Mouse (Mus musculus) liver, postnatal 0 days (tissue): ENCODE data around the gene Tpr. TPM values are rescaled to one million over a fixed set of nuclear protein-coding genes. Genes with fewer than 3 reads are reported as not detected.

ENCODE experiments used
- ATAC-seq: fragments of 200-750 bp; cut with Nextera tagmentation; 2 replicates; pipeline ENCODE4 v1.8.0; 2017; ENCODE audit warnings: mild to moderate bottlenecking, moderate library complexity
- DNase-seq: peaks from one replicate; pipeline ENCODE4 v3.0.0-alpha.2; 2016
- H3K27ac ChIP-seq: fragments of 300-500 bp; sonication (generic); 2 replicates; pipeline ENCODE4 v1.5.1; 2014; ENCODE audit warnings: antibody characterized with exemption, moderate library complexity, mild to moderate bottlenecking, low read depth
- H3K27me3 ChIP-seq: fragments of 300-500 bp; sonication (generic); 2 replicates; pipeline ENCODE4 v1.6.1; 2014; ENCODE audit warnings: low read length, control low read depth, mixed read lengths; ENCODE audit not compliant: insufficient read depth
- H3K36me3 ChIP-seq: fragments of 300-500 bp; sonication (generic); replicated peaks from 2 replicates; pipeline ENCODE4 v1.6.1; 2014; ENCODE audit warnings: mild to moderate bottlenecking, control low read depth, low read length, moderate library complexity, mixed read lengths; ENCODE audit not compliant: insufficient read depth
- H3K4me1 ChIP-seq: fragments of 300-500 bp; sonication (generic); 2 replicates; pipeline ENCODE4 v1.6.1; 2014; ENCODE audit warnings: antibody characterized with exemption, mild to moderate bottlenecking, control low read depth; ENCODE audit not compliant: insufficient read depth
- H3K4me2 ChIP-seq: fragments of 300-500 bp; sonication (generic); 2 replicates; pipeline ENCODE4 v1.6.1; 2014; ENCODE audit warnings: low read depth, mild to moderate bottlenecking, low read length, moderate library complexity, mixed read lengths
- H3K4me3 ChIP-seq: fragments of 300-500 bp; sonication (generic); 2 replicates; pipeline ENCODE4 v1.5.1; 2014; ENCODE audit warnings: low read depth, low read length
- H3K9ac ChIP-seq: fragments of 300-500 bp; sonication (generic); replicated peaks from 2 replicates; pipeline ENCODE4 v1.6.1; 2014; ENCODE audit warnings: mild to moderate bottlenecking, moderate library complexity
- H3K9me3 ChIP-seq: fragments of 300-500 bp; sonication (generic); 2 replicates; pipeline ENCODE4 v1.6.1; 2016; ENCODE audit warnings: mild to moderate bottlenecking, control low read depth, low read length, mixed read lengths
- CTCF ChIP-seq: sonication (generic); IDR thresholded peaks from 2 replicates; pipeline ENCODE4 v1.5.1; 2016; ENCODE audit warnings: antibody characterized with exemption, low read depth
- EP300 ChIP-seq: IDR thresholded peaks from 2 replicates; pipeline ENCODE4 v1.6.1; 2016; ENCODE audit warnings: antibody characterized with exemption, low read depth, mild to moderate bottlenecking
- WGBS: fragments of 180-500 bp; shearing (Covaris S2); extraction: QIAGEN DNeasy Blood & Tissue Kit; methylation state at CpG from one replicate; pipeline ENCODE4 v1.1.7; 2014; ENCODE audit not compliant: insufficient replicate concordance; 5-methylcytosine and 5-hydroxymethylcytosine counted together
- polyA plus RNA-seq: library from polyadenylated mRNA; unstranded; fragments of >200 nt; fragmentation: Nextera tagmentation; extraction: Ambion mirVana; gene quantifications from 2 replicates; pipeline ENCODE4 v1.2.1, GENCODE M21; 2015

Gene Tpr
- 68.2 and 69.3 TPM in 2 replicates for polyA plus RNA-seq

DNA sequence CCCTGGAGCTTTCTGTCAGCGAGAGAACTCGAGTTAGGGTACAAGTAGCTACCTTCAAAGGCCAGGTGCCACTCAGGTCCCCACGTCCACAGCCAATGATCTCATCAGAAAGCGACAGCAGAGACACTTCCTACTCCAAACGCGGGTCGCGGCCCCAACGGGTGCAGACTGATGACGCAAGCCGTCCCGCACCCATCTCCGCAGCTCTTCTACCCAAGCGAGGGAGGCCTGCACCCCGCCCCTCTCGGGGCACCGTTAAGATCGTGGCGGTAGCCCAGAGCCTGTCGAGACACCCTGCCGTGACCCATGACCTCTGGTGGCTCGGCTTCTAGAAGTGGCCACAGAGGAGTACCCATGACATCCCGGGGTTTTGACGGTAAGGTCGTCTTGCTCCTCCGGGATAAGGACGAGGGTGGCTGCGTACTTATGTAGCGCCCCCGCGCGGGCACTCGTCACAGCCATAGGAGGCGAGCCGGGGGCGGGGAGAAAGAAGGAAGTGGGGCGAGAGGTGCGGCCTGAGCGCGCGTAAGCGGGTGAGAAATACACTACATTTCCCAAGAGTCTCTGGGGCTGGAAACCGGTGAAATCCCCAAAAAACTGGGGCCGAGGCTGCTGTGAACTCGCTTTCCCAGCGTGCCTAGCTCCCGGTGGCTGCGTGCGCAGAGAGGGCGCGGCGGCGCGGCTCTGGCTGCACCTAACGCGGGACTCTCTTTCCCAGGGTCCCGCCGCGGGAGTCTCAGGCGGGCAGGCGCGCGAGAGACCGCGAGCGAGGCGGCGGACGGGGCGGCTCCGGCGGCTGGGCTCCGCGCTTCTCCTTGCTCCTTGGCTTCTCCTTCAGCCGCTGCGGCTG is at the start of gene Tpr, which contains the start of gene Odr4:
Gene Tpr, plus strand, starts transcription at position 201 of the 850 bp plus-strand sequence.
Gene Odr4, minus strand, starts transcription at position 443 of the 850 bp plus-strand sequence.
- DNase-seq, result peak; percentile 97
- H3K4me2 ChIP-seq, result peak within 1 kb of the TSS; percentile 83
- under 1% methylated on average over 75 of the region's 76 CpGs for WGBS
- H3K4me3 ChIP-seq, result peak within 1 kb of the TSS; percentile 94
- peak within 1 kb of the TSS; percentile 87 for H3K9ac ChIP-seq
- H3K27ac ChIP-seq, result peak within 1 kb of the TSS; percentile 97
- TF ChIP-seq CTCF, result peak; percentile 95
- peak; percentile 49; the same call in 1 of the 2 replicates for TF ChIP-seq EP300
- H3K27me3 ChIP-seq, result no peaks in the 10 kb centered on the region
- no peaks in the 10 kb centered on the region for H3K4me1 ChIP-seq
- peaks cover 37% of the 10 kb centered on the region for H3K36me3 ChIP-seq
- ATAC-seq, result peak; percentile 95
- H3K9me3 ChIP-seq, result no peaks in the 10 kb centered on the region

- H3K27ac ChIP-seq, result no peak overlapping the region
- TF ChIP-seq CTCF (no peak), EP300 (no peak)
- DNase-seq (no peak), ATAC-seq (0 out of 2 replicates have a peak, but pooled peaks have one; percentile 57)
- H3K9me3 ChIP-seq, result no peaks in the 10 kb centered on the region
- no peaks in the 10 kb centered on the region for H3K27me3 ChIP-seq
- peaks cover 15% of the 10 kb centered on the region for H3K36me3 ChIP-seq
- no peak overlapping the region for H3K4me2 ChIP-seq
- 40% methylated on average over 1 of the region's 1 CpGs for WGBS
- H3K4me1 ChIP-seq, result no peaks in the 10 kb centered on the region
- no peak overlapping the region for H3K4me3 ChIP-seq
- no peak overlapping the region for H3K9ac ChIP-seq
Measured at GRCm38 (mm10) chr1:150360864-150361263, 31.8 kb upstream of the Tpr start.

- Histone ChIP-seq H3K9me3 (no peaks in the 10 kb centered on the region), H3K27ac (no peak overlapping the region), H3K4me3 (no peak overlapping the region), H3K36me3 (peaks cover 11% of the 10 kb centered on the region), H3K4me1 (no peaks in the 10 kb centered on the region), H3K9ac (no peak overlapping the region), H3K27me3 (no peaks in the 10 kb centered on the region), H3K4me2 (no peak overlapping the region)
- TF ChIP-seq CTCF (peak; percentile 54), EP300 (no peak)
- DNase-seq (no peak), ATAC-seq (no peak)
- WGBS, result 69% methylated on average over 3 of the region's 3 CpGs
Measured at GRCm38 (mm10) chr1:150372895-150373294, 19.7 kb upstream of the Tpr start.

DNA sequence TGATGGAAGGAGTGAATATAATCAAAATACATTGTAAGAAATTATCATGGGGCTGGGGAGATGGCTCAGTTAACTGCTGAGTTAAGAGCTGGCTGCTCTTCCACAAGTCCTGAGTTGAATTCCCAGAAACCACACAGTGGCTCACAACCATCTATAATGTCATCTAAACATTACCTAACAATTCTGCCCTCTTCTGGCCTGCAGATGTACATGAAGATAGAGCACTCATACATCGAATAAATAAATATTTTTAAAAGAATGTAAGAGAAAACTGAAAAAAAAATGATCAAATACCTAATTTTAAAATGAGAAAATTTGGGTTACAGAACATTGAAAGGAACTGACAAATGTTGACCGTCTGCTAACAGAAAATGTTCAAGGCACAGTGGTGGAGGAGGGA is 18.4 kb upstream of the Tpr start:
- no peaks in the 10 kb centered on the region for H3K4me1 ChIP-seq
- H3K4me2 ChIP-seq, result no peak overlapping the region
- H3K9me3 ChIP-seq, result no peaks in the 10 kb centered on the region
- WGBS, result 78% methylated on average over 2 of the region's 2 CpGs
- ATAC-seq (no peak), DNase-seq (no peak)
- H3K4me3 ChIP-seq, result no peak overlapping the region
- H3K27ac ChIP-seq, result no peak overlapping the region
- no peak overlapping the region for H3K9ac ChIP-seq
- H3K27me3 ChIP-seq, result no peaks in the 10 kb centered on the region
- peaks cover 15% of the 10 kb centered on the region for H3K36me3 ChIP-seq
- TF ChIP-seq EP300, result no peak
- TF ChIP-seq CTCF, result no peak

GRCm38 (mm10) chr1:150384138-150384537 is 8.5 kb upstream of the Tpr start:
- H3K27me3 ChIP-seq, result no peaks in the 10 kb centered on the region
- H3K9ac ChIP-seq, result no peak overlapping the region
- peaks cover 32% of the 10 kb centered on the region for H3K36me3 ChIP-seq
- ATAC-seq (no peak), DNase-seq (no peak)
- H3K4me2 ChIP-seq, result no peak overlapping the region
- WGBS, result 85% methylated on average over 4 of the region's 4 CpGs
- H3K27ac ChIP-seq, result no peak overlapping the region
- H3K4me3 ChIP-seq, result no peak overlapping the region
- no peaks in the 10 kb centered on the region for H3K4me1 ChIP-seq
- TF ChIP-seq EP300 (no peak), CTCF (no peak)
- H3K9me3 ChIP-seq, result no peaks in the 10 kb centered on the region

GRCm38 (mm10) chr1:150387572-150387971 is 5.1 kb upstream of the Tpr start:
- no peak overlapping the region for H3K27ac ChIP-seq

More at GRCm38 (mm10) chr1:150387572-150387971, 5.1 kb upstream of the Tpr start:
- Histone ChIP-seq H3K4me1 (no peaks in the 10 kb centered on the region), H3K36me3 (peaks cover 32% of the 10 kb centered on the region), H3K9me3 (no peaks in the 10 kb centered on the region), H3K27me3 (no peaks in the 10 kb centered on the region), H3K4me2 (no peak overlapping the region), H3K9ac (no peak overlapping the region), H3K4me3 (no peak overlapping the region)
- no peak for TF ChIP-seq CTCF
- TF ChIP-seq EP300, result no peak
- no peak for ATAC-seq
- 81% methylated on average over 9 of the region's 9 CpGs for WGBS
- no peak for DNase-seq
